8 mouse cellular contexts compared by ENCODE assay signal in genomic region chr11:69919053-69919452, GRCm38 (mm10). TPM values are rescaled to one million over a fixed set of nuclear protein-coding genes. Genes with fewer than 3 reads are reported as not detected.
DNase-seq lines count a peak whose midpoint lies in the region; ATAC-seq and TF ChIP-seq lines count a peak whose summit lies in the region.

No protein-coding gene starts in this region.

- peak overlapping the region; percentile 85 for H3K4me3 ChIP-seq in heart, embryonic 10.5 days
- peak overlapping the region; percentile 90 to 99 (median 95) for H3K4me3 ChIP-seq in CH12.LX (replicated peaks in 1 of 3; ENCODE audit: low read depth in 2 of 3, low read length in 2 of 3, poor library complexity in 1 of 3)
- H3K4me3 ChIP-seq in forebrain, embryonic 15.5 days = peak overlapping the region; percentile 68
- peak overlapping the region; percentile 91 for H3K4me3 ChIP-seq in liver, embryonic 13.5 days (replicated peaks)

- peak overlapping the region; percentile 53 for H3K9ac ChIP-seq in CH12.LX (ENCODE audit: insufficient read depth, low read depth)
- H3K9ac ChIP-seq in forebrain, embryonic 15.5 days (replicated peaks) = no peak overlapping the region
- peak overlapping the region; percentile 99 for H3K9ac ChIP-seq in liver, embryonic 13.5 days

- dilution Hi-C loops in CH12.LX (cut with MboI; ENCODE audit: extremely low pct_ligation_motif_present, extremely low pct_unique_long_range_greater_than_20kb, low sequenced_read_pairs) = no loop called here

- intact Hi-C loops in heart, postnatal 14 days (cut with DNase I) = loop anchor here (10.0 kb wide), 1 partner anchor 814 kb away; no protein-coding TSS in a partner anchor

- H3K27me3 ChIP-seq in heart, embryonic 10.5 days (ENCODE audit: insufficient read depth, poor library complexity, severe bottlenecking) = no peaks in the 10 kb centered on the region
- H3K27me3 ChIP-seq in CH12.LX (replicated peaks) = no peaks in the 10 kb centered on the region
- no peaks in the 10 kb centered on the region for H3K27me3 ChIP-seq in forebrain, embryonic 15.5 days
- H3K27me3 ChIP-seq in liver, embryonic 13.5 days = no peaks in the 10 kb centered on the region

- no peak; the same call in 1 of the 2 replicates for TF ChIP-seq POLR2A in CH12.LX (IDR thresholded peaks at IDR 0.05; ENCODE audit: low read depth, low read length)

- peak overlapping the region; percentile 97 for H3K27ac ChIP-seq in heart, embryonic 10.5 days
- H3K27ac ChIP-seq in CH12.LX (ENCODE audit: insufficient read depth, low read depth) = peak overlapping the region; percentile 17; the same call in 1 of the 2 replicates
- H3K27ac ChIP-seq in forebrain, embryonic 15.5 days (replicated peaks) = peak overlapping the region; percentile 95; the same call in 1 of the 2 replicates
- peak overlapping the region; percentile 99 for H3K27ac ChIP-seq in liver, embryonic 13.5 days

- in situ Hi-C loops in CH12.LX (cut with MboI; ENCODE audit: low pct_ligation_motif_present, low pct_unique_long_range_greater_than_20kb, low sequenced_read_pairs) = loop anchor here (5.0 kb wide), 1 partner anchor 37 kb away; the partner anchor contains the start of gene Kctd11

- H3K79me2 ChIP-seq in CH12.LX (replicated peaks; ENCODE audit: control insufficient read depth, extremely low read depth, insufficient read depth, poor library complexity, severe bottlenecking) = peaks cover 51% of the 10 kb centered on the region

- 82% methylated on average over 9 of the region's 9 CpGs for WGBS in heart, embryonic 10.5 days
- 83% methylated on average over 9 of the region's 9 CpGs for WGBS in forebrain, embryonic 15.5 days
- 43% methylated on average over 9 of the region's 9 CpGs for WGBS in liver, embryonic 13.5 days (ENCODE audit: insufficient replicate concordance)

- H3K36me3 ChIP-seq in heart, embryonic 10.5 days = peaks cover 50% of the 10 kb centered on the region
- peaks cover 42 to 54% of the 10 kb centered on the region in 2 experiments for H3K36me3 ChIP-seq in CH12.LX (replicated peaks in 1 of 2; ENCODE audit: control insufficient read depth in 1 of 2, insufficient read depth in 1 of 2, low read length in 1 of 2)
- peaks cover 43% of the 10 kb centered on the region for H3K36me3 ChIP-seq in forebrain, embryonic 15.5 days
- peaks cover 50% of the 10 kb centered on the region for H3K36me3 ChIP-seq in liver, embryonic 13.5 days

- TF ChIP-seq CTCF in CH12.LX (conservative IDR thresholded peaks at IDR 0.05 in 1 of 2, IDR thresholded peaks at IDR 0.05 in 1 of 2; ENCODE audit: low read depth in 2 of 2, low read length in 2 of 2) = no peak

- DNase-seq in heart, embryonic 10.5 days (ENCODE audit: low spot score) = peak; percentile 73
- DNase-seq in heart, postnatal 14 days = no peak
- no peak for DNase-seq in CH12.LX (ENCODE audit: extremely low read depth)
- no peak for DNase-seq in liver, embryonic 13.5 days
- no peak for DNase-seq in right cerebral cortex, adult 2 months (ENCODE audit: low spot score in 2 of 2)
- no peak for DNase-seq in layer of hippocampus, postnatal 14 days (ENCODE audit: low spot score in 2 of 2)
- DNase-seq in embryo, embryonic 10.5 days (ENCODE audit: low spot score) = no peak

- no peak for ATAC-seq in forebrain, embryonic 15.5 days (replicated peaks)
- ATAC-seq in liver, embryonic 13.5 days (ENCODE audit: low read depth) = no peak

- TF ChIP-seq EP300 in CH12.LX (IDR thresholded peaks at IDR 0.05; ENCODE audit: low read length) = no peak

- peak overlapping the region; percentile 67 for H3K4me2 ChIP-seq in CH12.LX (ENCODE audit: insufficient read depth, low read depth, poor library complexity, severe bottlenecking)
- peak overlapping the region; percentile 74 for H3K4me2 ChIP-seq in forebrain, embryonic 15.5 days (replicated peaks)
- peak overlapping the region; percentile 98 for H3K4me2 ChIP-seq in liver, embryonic 13.5 days

- TF ChIP-seq RAD21 in CH12.LX (IDR thresholded peaks at IDR 0.05; ENCODE audit: low read depth, low read length) = no peak

- H3K4me1 ChIP-seq in heart, embryonic 10.5 days = peaks cover 50% of the 10 kb centered on the region
- peaks cover 17 to 62% of the 10 kb centered on the region in 2 experiments for H3K4me1 ChIP-seq in CH12.LX (ENCODE audit: control insufficient read depth in 1 of 2, insufficient read depth in 2 of 2)
- H3K4me1 ChIP-seq in forebrain, embryonic 15.5 days = peaks cover 50% of the 10 kb centered on the region
- peaks cover 72% of the 10 kb centered on the region for H3K4me1 ChIP-seq in liver, embryonic 13.5 days (replicated peaks)

- no peaks in the 10 kb centered on the region for H3K9me3 ChIP-seq in heart, embryonic 10.5 days
- no peaks in the 10 kb centered on the region for H3K9me3 ChIP-seq in CH12.LX (replicated peaks; ENCODE audit: low read length)
- no peaks in the 10 kb centered on the region for H3K9me3 ChIP-seq in forebrain, embryonic 15.5 days
- no peaks in the 10 kb centered on the region for H3K9me3 ChIP-seq in liver, embryonic 13.5 days (replicated peaks)

TF ChIP-seq in CH12.LX, 34 proteins besides CTCF, POLR2A, EP300 and RAD21:
- TF ChIP-seq ZC3H11A (IDR thresholded peaks at IDR 0.05; ENCODE audit: low read depth, low read length) (no peak), ELF1 (IDR thresholded peaks at IDR 0.05; ENCODE audit: low read depth, low read length) (no peak), MAZ (IDR thresholded peaks at IDR 0.05; ENCODE audit: low read depth, low read length) (no peak), NELFE (IDR thresholded peaks at IDR 0.05; ENCODE audit: low read depth, low read length) (no peak), IRF4 (IDR thresholded peaks at IDR 0.05; ENCODE audit: low read depth, low read length) (no peak), HCFC1 (IDR thresholded peaks at IDR 0.05; ENCODE audit: low read depth, low read length) (no peak), MXI1 (IDR thresholded peaks at IDR 0.05; ENCODE audit: low read depth, low read length) (no peak), SIN3A (IDR thresholded peaks at IDR 0.05; ENCODE audit: low read length) (no peak), E2F4 (IDR thresholded peaks at IDR 0.05; ENCODE audit: insufficient replicate concordance, low read depth, low read length) (no peak), ZNF384 (IDR thresholded peaks at IDR 0.05; ENCODE audit: low read depth, low read length) (no peak), USF2 (conservative IDR thresholded peaks at IDR 0.05; ENCODE audit: low read depth, low read length) (no peak), CHD1 (IDR thresholded peaks at IDR 0.05; ENCODE audit: low read depth, low read length) (no peak), TBP (conservative IDR thresholded peaks at IDR 0.05; ENCODE audit: low read depth, low read length) (no peak)

RNA-seq across cellular contexts. Expression of gene Eif5a, which starts 2.7 kb away (rescaled TPM):
- polyA plus RNA-seq in heart, embryonic 10.5 days (2016; fragmentation: Nextera tagmentation; extraction: Ambion mirVana) = 2,011 and 2,470 TPM in 2 replicates
- 100 to 1,000 TPM; 434 to 455 TPM for total RNA-seq in heart, postnatal 14 days (2021)
- total RNA-seq in CH12.LX (2012; rRNA removed) (1,419 and 1,651 TPM in 2 replicates), CH12.LX (2014; rRNA removed) (2,535 and 2,729 TPM in 2 replicates)
- polyA plus RNA-seq in CH12.LX (2012; ENCODE audit: insufficient read length, low read depth) = 3,314 and 3,421 TPM in 2 replicates
- 1,167 and 1,257 TPM in 2 replicates for polyA plus RNA-seq in forebrain, embryonic 15.5 days (2015; fragmentation: Nextera tagmentation; extraction: Ambion mirVana)
- polyA plus RNA-seq in liver, embryonic 13.5 days (2015; fragmentation: Nextera tagmentation; extraction: Ambion mirVana) = 1,847 and 1,941 TPM in 2 replicates
- 100 to 1,000 TPM; 446 to 451 TPM for total RNA-seq in layer of hippocampus, postnatal 14 days (2021)

RNA-seq across cellular contexts. Expression of gene Gps2, which starts 5.4 kb away (rescaled TPM):
- 55.2 and 69.4 TPM in 2 replicates for polyA plus RNA-seq in heart, embryonic 10.5 days (2016; fragmentation: Nextera tagmentation; extraction: Ambion mirVana)
- total RNA-seq in heart, postnatal 14 days (2021) = 10 to 100 TPM; 28.8 to 30.6 TPM
- total RNA-seq in CH12.LX (2012; rRNA removed) (29.4 and 35.9 TPM in 2 replicates), CH12.LX (2014; rRNA removed) (25.0 and 27.4 TPM in 2 replicates)
- 69.2 and 73.6 TPM in 2 replicates for polyA plus RNA-seq in CH12.LX (2012; ENCODE audit: insufficient read length, low read depth)
- polyA plus RNA-seq in forebrain, embryonic 15.5 days (2015; fragmentation: Nextera tagmentation; extraction: Ambion mirVana) = 79.6 and 92.2 TPM in 2 replicates
- polyA plus RNA-seq in liver, embryonic 13.5 days (2015; fragmentation: Nextera tagmentation; extraction: Ambion mirVana) = 107 and 116 TPM in 2 replicates
- total RNA-seq in layer of hippocampus, postnatal 14 days (2021) = 10 to 100 TPM; 28.5 to 29.3 TPM

RNA-seq across cellular contexts. Expression of gene Ybx2, which starts 16.5 kb away (rescaled TPM):
- 1.8 and 2.1 TPM in 2 replicates for polyA plus RNA-seq in heart, embryonic 10.5 days (2016; fragmentation: Nextera tagmentation; extraction: Ambion mirVana)
- 10 to 100 TPM; 14.4 to 21.8 TPM for total RNA-seq in heart, postnatal 14 days (2021)
- 0.25 TPM in 1 of 2 replicates, not detected in the other for total RNA-seq in CH12.LX (2012; rRNA removed)
- total RNA-seq in CH12.LX (2014; rRNA removed) = not detected in 2 replicates
- 0.39 TPM in 1 of 2 replicates, not detected in the other for polyA plus RNA-seq in CH12.LX (2012; ENCODE audit: insufficient read length, low read depth)
- polyA plus RNA-seq in forebrain, embryonic 15.5 days (2015; fragmentation: Nextera tagmentation; extraction: Ambion mirVana) = 5.6 and 5.8 TPM in 2 replicates
- 0.28 and 0.30 TPM in 2 replicates for polyA plus RNA-seq in liver, embryonic 13.5 days (2015; fragmentation: Nextera tagmentation; extraction: Ambion mirVana)
- 1 to 10 TPM; 8.3 to 9.7 TPM for total RNA-seq in layer of hippocampus, postnatal 14 days (2021)

RNA-seq across cellular contexts. Expression of gene Neurl4, which starts 18.2 kb away (rescaled TPM):
- polyA plus RNA-seq in heart, embryonic 10.5 days (2016; fragmentation: Nextera tagmentation; extraction: Ambion mirVana) = 8.3 and 12.7 TPM in 2 replicates
- 10 to 100 TPM; 43.5 to 45.8 TPM for total RNA-seq in heart, postnatal 14 days (2021)
- total RNA-seq in CH12.LX (2012; rRNA removed) = 51.0 and 56.1 TPM in 2 replicates
- total RNA-seq in CH12.LX (2014; rRNA removed) = 21.4 and 22.9 TPM in 2 replicates
- 40.1 and 46.2 TPM in 2 replicates for polyA plus RNA-seq in CH12.LX (2012; ENCODE audit: insufficient read length, low read depth)
- polyA plus RNA-seq in forebrain, embryonic 15.5 days (2015; fragmentation: Nextera tagmentation; extraction: Ambion mirVana) = 18.5 and 23.0 TPM in 2 replicates
- 2.3 and 2.8 TPM in 2 replicates for polyA plus RNA-seq in liver, embryonic 13.5 days (2015; fragmentation: Nextera tagmentation; extraction: Ambion mirVana)
- 100 to 1,000 TPM; 108 to 124 TPM for total RNA-seq in layer of hippocampus, postnatal 14 days (2021)

RNA-seq across cellular contexts. Expression of gene 2810408A11Rik, which starts 18.3 kb away (rescaled TPM):
- polyA plus RNA-seq in heart, embryonic 10.5 days (2016; fragmentation: Nextera tagmentation; extraction: Ambion mirVana) = 5.5 and 8.7 TPM in 2 replicates
- total RNA-seq in heart, postnatal 14 days (2021) = 1 to 10 TPM in 1 of 2 experiments, under 1 TPM in 1; 0.95 to 1.1 TPM
- total RNA-seq in CH12.LX (2012; rRNA removed) (0.34 and 0.59 TPM in 2 replicates), CH12.LX (2014; rRNA removed) (0.35 and 0.86 TPM in 2 replicates)
- 0.33 and 0.41 TPM in 2 replicates for polyA plus RNA-seq in CH12.LX (2012; ENCODE audit: insufficient read length, low read depth)
- polyA plus RNA-seq in forebrain, embryonic 15.5 days (2015; fragmentation: Nextera tagmentation; extraction: Ambion mirVana) = 19.9 and 20.7 TPM in 2 replicates
- 0.89 and 1.0 TPM in 2 replicates for polyA plus RNA-seq in liver, embryonic 13.5 days (2015; fragmentation: Nextera tagmentation; extraction: Ambion mirVana)
- 1 to 10 TPM; 1.5 to 2.1 TPM for total RNA-seq in layer of hippocampus, postnatal 14 days (2021)

Comparison
In these comparisons a context has a peak if more than half of its experiments do, and no peak if none do; other contexts are left out.
1. H3K27ac ChIP-seq: peak in every context shown above with its lines; median percentile 99 in liver, embryonic 13.5 days; 97 in heart, embryonic 10.5 days; 95 in forebrain, embryonic 15.5 days; 17 in CH12.LX.